Comparison of ENCODE assay signal across 19 mouse cellular contexts in genomic region chr2:144182542-144182941, GRCm38 (mm10).
A peak's percentile ranks its signal among the peaks of the same experiment; 100 is the strongest.
DNase-seq lines count a peak whose midpoint lies in the region; ATAC-seq lines count a peak whose summit lies in the region.
"Had no signal": no experiment of that assay in that cellular context is flagged by ENCODE, and none has a peak within 500 bp of the region (broad histone marks: within the 10 kb centered on the region; RNA-seq: fewer than 3 reads in every experiment).

No protein-coding gene starts in this region.

- no peak overlapping the region for H3K9ac ChIP-seq in forebrain, embryonic 12.5 days
- no peak overlapping the region for H3K9ac ChIP-seq in liver, embryonic 15.5 days
- no peak overlapping the region for H3K9ac ChIP-seq in midbrain, embryonic 11.5 days (ENCODE audit: low read length)
- H3K9ac ChIP-seq in midbrain, embryonic 13.5 days (replicated peaks), result no peak overlapping the region
- H3K9ac ChIP-seq: embryonic facial prominence, embryonic 13.5 days; heart, embryonic 12.5 days; hindbrain, embryonic 13.5 days had no signal

- no peaks in the 10 kb centered on the region for H3K9me3 ChIP-seq in forebrain, embryonic 10.5 days
- H3K9me3 ChIP-seq in forebrain, embryonic 12.5 days, result no peaks in the 10 kb centered on the region
- no peaks in the 10 kb centered on the region for H3K9me3 ChIP-seq in liver, embryonic 15.5 days (replicated peaks)
- H3K9me3 ChIP-seq in midbrain, embryonic 11.5 days (ENCODE audit: control insufficient read depth, low read length), result no peaks in the 10 kb centered on the region
- no peaks in the 10 kb centered on the region for H3K9me3 ChIP-seq in midbrain, embryonic 13.5 days
- H3K9me3 ChIP-seq: embryonic facial prominence, embryonic 13.5 days; heart, embryonic 12.5 days; hindbrain, embryonic 13.5 days had no signal

- H3K4me3 ChIP-seq in forebrain, embryonic 10.5 days, result no peak overlapping the region
- H3K4me3 ChIP-seq in forebrain, embryonic 12.5 days (replicated peaks), result no peak overlapping the region
- H3K4me3 ChIP-seq in liver, embryonic 15.5 days (replicated peaks), result no peak overlapping the region
- no peak overlapping the region for H3K4me3 ChIP-seq in midbrain, embryonic 11.5 days (ENCODE audit: low read depth, low read length)
- no peak overlapping the region for H3K4me3 ChIP-seq in midbrain, embryonic 13.5 days (replicated peaks)
- H3K4me3 ChIP-seq: embryonic facial prominence, embryonic 13.5 days; gastrocnemius, adult 2 months; heart, embryonic 12.5 days; hindbrain, embryonic 13.5 days had no signal

- H3K4me2 ChIP-seq in forebrain, embryonic 12.5 days, result no peak overlapping the region
- no peak overlapping the region for H3K4me2 ChIP-seq in liver, embryonic 15.5 days
- no peak overlapping the region for H3K4me2 ChIP-seq in midbrain, embryonic 11.5 days
- no peak overlapping the region for H3K4me2 ChIP-seq in midbrain, embryonic 13.5 days (replicated peaks)
- H3K4me2 ChIP-seq: embryonic facial prominence, embryonic 13.5 days; heart, embryonic 12.5 days; hindbrain, embryonic 13.5 days had no signal

- no peak for ATAC-seq in forebrain, embryonic 12.5 days (ENCODE audit: low FRiP score)
- no peak for ATAC-seq in liver, embryonic 15.5 days (ENCODE audit: insufficient read depth)
- no peak for ATAC-seq in midbrain, embryonic 11.5 days (ENCODE audit: low FRiP score)
- no peak for ATAC-seq in midbrain, embryonic 13.5 days
- ATAC-seq: activated CD4-positive, CD25-positive, alpha-beta regulatory T cell, adult 4 months; forebrain, embryonic 14.5 days; inflammation-experienced regulatory T-cells, adult 6 months; Patski had no signal

- peaks cover under 1% of the 10 kb centered on the region; the same call in 1 of the 2 replicates for H3K4me1 ChIP-seq in forebrain, embryonic 10.5 days
- H3K4me1 ChIP-seq in forebrain, embryonic 12.5 days, result no peaks in the 10 kb centered on the region
- H3K4me1 ChIP-seq in liver, embryonic 15.5 days (replicated peaks), result peaks cover 19% of the 10 kb centered on the region
- H3K4me1 ChIP-seq in midbrain, embryonic 11.5 days (ENCODE audit: control insufficient read depth, insufficient read depth, low read length), result no peaks in the 10 kb centered on the region
- H3K4me1 ChIP-seq in midbrain, embryonic 13.5 days (replicated peaks), result no peaks in the 10 kb centered on the region
- H3K4me1 ChIP-seq: embryonic facial prominence, embryonic 13.5 days had no signal

- no peaks in the 10 kb centered on the region for H3K36me3 ChIP-seq in forebrain, embryonic 10.5 days (replicated peaks)
- H3K36me3 ChIP-seq in forebrain, embryonic 12.5 days (replicated peaks), result no peaks in the 10 kb centered on the region
- no peaks in the 10 kb centered on the region for H3K36me3 ChIP-seq in liver, embryonic 15.5 days (replicated peaks)
- H3K36me3 ChIP-seq in midbrain, embryonic 11.5 days (ENCODE audit: control insufficient read depth, insufficient read depth, low read length), result no peaks in the 10 kb centered on the region
- H3K36me3 ChIP-seq in midbrain, embryonic 13.5 days, result no peaks in the 10 kb centered on the region
- H3K36me3 ChIP-seq: embryonic facial prominence, embryonic 13.5 days; heart, embryonic 12.5 days; hindbrain, embryonic 13.5 days had no signal

- DNase-seq in forebrain, embryonic 10.5 days (ENCODE audit: extremely low spot score, low spot score), result no peak
- DNase-seq in liver, result no peak
- DNase-seq in midbrain, embryonic 11.5 days (ENCODE audit: low spot score, missing footprints), result peak; percentile 60
- DNase-seq: adrenal gland, postnatal 14 days; cerebellum, adult 11-12 months; cerebellum, adult 9-11 months; gastrocnemius, adult 2 months; gastrocnemius, postnatal 25 days had no signal

- no peaks in the 10 kb centered on the region for H3K27me3 ChIP-seq in forebrain, embryonic 10.5 days (ENCODE audit: poor library complexity, severe bottlenecking)
- no peaks in the 10 kb centered on the region for H3K27me3 ChIP-seq in forebrain, embryonic 12.5 days
- H3K27me3 ChIP-seq in liver, embryonic 15.5 days, result no peaks in the 10 kb centered on the region
- no peaks in the 10 kb centered on the region for H3K27me3 ChIP-seq in midbrain, embryonic 11.5 days (ENCODE audit: control insufficient read depth, insufficient read depth, low read length)
- no peaks in the 10 kb centered on the region for H3K27me3 ChIP-seq in midbrain, embryonic 13.5 days
- H3K27me3 ChIP-seq: CH12.LX; embryonic facial prominence, embryonic 13.5 days; heart, embryonic 12.5 days; hindbrain, embryonic 13.5 days; Patski had no signal

- H3K27ac ChIP-seq in forebrain, embryonic 10.5 days, result 0 out of 2 replicates have a peak overlapping the region, but pooled peaks have one; percentile 25
- H3K27ac ChIP-seq in forebrain, embryonic 12.5 days, result no peak overlapping the region
- peak overlapping the region; percentile 51; the same call in 1 of the 2 replicates for H3K27ac ChIP-seq in liver, embryonic 15.5 days (replicated peaks)
- no peak overlapping the region for H3K27ac ChIP-seq in midbrain, embryonic 11.5 days (ENCODE audit: low read depth, low read length)
- H3K27ac ChIP-seq in midbrain, embryonic 13.5 days, result no peak overlapping the region
- H3K27ac ChIP-seq: embryonic facial prominence, embryonic 13.5 days; gastrocnemius, adult 2 months; hindbrain, embryonic 13.5 days had no signal

- 81% methylated on average over 7 of the region's 7 CpGs for whole genome bisulfite sequencing in forebrain, embryonic 10.5 days
- 77% methylated on average over 7 of the region's 7 CpGs for WGBS in forebrain, embryonic 12.5 days
- WGBS in liver, embryonic 15.5 days (ENCODE audit: insufficient replicate concordance), result 52% methylated on average over 7 of the region's 7 CpGs
- WGBS in midbrain, embryonic 11.5 days, result 79% methylated on average over 7 of the region's 7 CpGs
- 73% methylated on average over 7 of the region's 7 CpGs for WGBS in midbrain, embryonic 13.5 days

Comparison
In these comparisons a context has a peak if more than half of its experiments do, and no peak if none do; other contexts are left out.
1. H3K27ac ChIP-seq: peak in forebrain, embryonic 10.5 days (single experiment) and liver, embryonic 15.5 days (single experiment); none in forebrain, embryonic 12.5 days (single experiment), midbrain, embryonic 11.5 days (single experiment) and midbrain, embryonic 13.5 days (single experiment).